Mouse (Mus musculus): ENCODE results near the gene Gm28168. TPM values are rescaled to one million over a fixed set of nuclear protein-coding genes. Genes with fewer than 3 reads are reported as not detected.
"Not testable (repeated sequence)": the region's sequence is repeated elsewhere in the genome, so short reads cannot be mapped to it uniquely, and the experiment has no call there.

Gm28168 gene
- polyA plus RNA-seq (2016; fragmentation: Nextera tagmentation; extraction: Ambion mirVana) = not detected in 2 replicates

- H3K9me3 ChIP-seq; H3K36me3 ChIP-seq; H3K4me2 ChIP-seq (replicated peaks); H3K27me3 ChIP-seq; H3K27ac ChIP-seq (replicated peaks); H3K4me3 ChIP-seq; H3K9ac ChIP-seq (replicated peaks); H3K4me1 ChIP-seq; ATAC-seq (ENCODE audit: low FRiP score, low read depth): not testable (repeated sequence)
- 53% methylated on average over 1 of the region's 1 CpGs for WGBS
Measured at GRCm38 (mm10) chr1:117927715-117928114, at the start of gene Gm28168. TSS of gene Gm28168 (plus strand) at chr1:117928015.

GRCm38 (mm10) chr1:117965639-117966038, 37.8 kb downstream of the Gm28168 start, which contains the start of gene Gm7145:
TSS of gene Gm7145 (plus strand) at chr1:117965939.
- Histone ChIP-seq H3K9ac (replicated peaks) (no peak within 1 kb of the TSS), H3K27me3 (no peaks in the 10 kb centered on the region), H3K27ac (replicated peaks) (no peak within 1 kb of the TSS), H3K4me1 (no peaks in the 10 kb centered on the region), H3K9me3 (0 out of 2 replicates have a peak, but pooled peaks cover 7% of the 10 kb centered on the region), H3K36me3 (no peaks in the 10 kb centered on the region), H3K4me2 (replicated peaks) (no peak within 1 kb of the TSS), H3K4me3 (no peak within 1 kb of the TSS)
- 78% methylated on average over 4 of the region's 4 CpGs for WGBS
- no peak for ATAC-seq (ENCODE audit: low FRiP score, low read depth)

Other genes starting within 250 kb of the Gm28168 start
- not detected in 2 replicates for gene Gm28363, start 230.9 kb upstream of the Gm28168 start, polyA plus RNA-seq (2016; fragmentation: Nextera tagmentation; extraction: Ambion mirVana)
- not detected in 2 replicates for gene B020011L13Rik, start 146.9 kb upstream of the Gm28168 start, polyA plus RNA-seq (2016; fragmentation: Nextera tagmentation; extraction: Ambion mirVana)
- not detected in 2 replicates for gene Gm28360, start 97.9 kb upstream of the Gm28168 start, polyA plus RNA-seq (2016; fragmentation: Nextera tagmentation; extraction: Ambion mirVana)
- not detected in 2 replicates for gene Gm7145, start 37.9 kb downstream of the Gm28168 start, polyA plus RNA-seq (2016; fragmentation: Nextera tagmentation; extraction: Ambion mirVana)
- 0.38 and 0.48 TPM in 2 replicates for gene Gm29106, start 248.5 kb downstream of the Gm28168 start, polyA plus RNA-seq (2016; fragmentation: Nextera tagmentation; extraction: Ambion mirVana)

Measured in midbrain, embryonic 12.5 days (tissue).